Mouse (Mus musculus) monocyte, adult 2 months (primary cell): ENCODE data around the gene Tnrc6a.

ENCODE experiments used
- DNase-seq, 2 experiments: peaks; one replicate each; pipeline ENCODE4 v3.0.0; 2022; ENCODE audit warnings: low spot score in 2 of 2, low read depth in 1 of 2

The Tnrc6a gene

DNA sequence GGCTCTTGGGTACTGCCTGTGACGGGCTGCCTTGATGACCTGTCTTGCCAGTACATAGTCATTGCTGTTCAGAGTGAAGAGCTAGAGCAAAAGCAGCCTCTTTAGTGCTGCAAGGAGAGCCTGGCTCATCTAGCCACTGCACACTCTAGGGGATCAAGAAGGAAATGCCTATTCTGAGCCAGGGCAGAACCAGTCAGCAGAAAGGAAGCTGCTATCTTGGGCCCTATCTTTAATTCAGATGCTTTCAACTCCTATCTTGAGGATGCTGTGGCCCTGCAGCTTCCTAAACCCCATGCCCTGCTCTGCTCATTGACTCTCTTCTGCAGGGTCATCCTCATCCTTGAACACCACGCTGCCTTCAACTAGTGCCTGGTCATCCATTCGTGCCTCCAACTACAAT is 64.8 kb downstream of the Tnrc6a start:
- DNase-seq: no peak

DNA sequence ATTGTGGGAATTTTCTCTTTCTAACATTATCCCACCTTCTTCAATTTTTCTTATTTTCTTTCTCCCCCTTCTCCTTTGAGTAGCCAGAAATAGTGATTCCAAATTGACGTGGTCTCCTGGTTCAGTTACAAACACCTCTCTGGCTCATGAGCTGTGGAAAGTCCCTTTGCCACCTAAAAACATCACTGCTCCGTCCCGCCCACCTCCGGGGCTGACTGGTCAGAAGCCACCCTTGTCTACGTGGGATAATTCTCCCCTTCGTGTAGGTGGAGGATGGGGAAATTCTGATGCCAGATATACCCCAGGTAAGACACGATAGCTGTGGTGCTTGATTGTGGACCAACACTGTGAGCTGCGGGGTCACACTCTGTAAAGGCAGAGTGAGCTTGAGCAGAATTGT is 66.1 kb downstream of the Tnrc6a start:
- DNase-seq: no peak

DNA sequence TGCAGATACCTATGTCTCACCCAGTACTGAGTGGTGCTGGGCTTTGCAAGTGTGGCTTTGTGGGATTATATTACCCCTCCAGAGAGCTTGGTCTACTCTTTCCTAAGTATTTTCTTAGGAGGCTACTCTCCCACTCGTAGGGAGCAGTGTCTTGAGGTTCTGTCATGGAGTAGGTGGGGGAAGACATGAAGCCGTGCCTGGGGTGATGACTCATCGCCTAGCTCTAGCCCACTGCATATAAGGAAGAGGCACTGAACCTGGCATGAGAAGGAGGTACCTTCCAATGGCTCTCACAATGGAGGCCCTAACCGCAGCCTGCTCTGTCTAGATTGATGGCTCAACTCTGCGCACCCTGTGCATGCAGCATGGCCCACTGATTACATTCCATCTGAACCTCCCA is 68.0 kb downstream of the Tnrc6a start:
- no peak for DNase-seq

DNA sequence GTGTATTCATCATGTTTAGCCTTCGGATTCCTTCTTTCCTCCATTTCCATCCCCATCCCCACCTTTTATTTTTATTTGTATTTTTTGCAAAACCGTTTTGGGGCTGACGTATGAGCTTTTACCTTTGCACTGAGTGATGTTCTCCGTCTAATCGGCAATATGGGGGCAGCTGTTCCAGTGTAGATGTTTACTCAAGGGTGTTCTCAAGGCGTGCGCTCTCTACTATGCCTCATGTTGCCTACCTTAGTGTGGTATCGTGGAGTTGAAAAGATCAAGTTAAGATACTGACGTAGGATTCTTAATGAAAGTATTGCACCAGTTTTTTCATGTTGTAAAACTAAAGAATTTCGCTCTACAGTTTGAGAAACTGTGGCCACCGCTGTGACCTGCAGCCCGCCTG is 69.5 kb downstream of the Tnrc6a start:
- DNase-seq: no peak

DNA sequence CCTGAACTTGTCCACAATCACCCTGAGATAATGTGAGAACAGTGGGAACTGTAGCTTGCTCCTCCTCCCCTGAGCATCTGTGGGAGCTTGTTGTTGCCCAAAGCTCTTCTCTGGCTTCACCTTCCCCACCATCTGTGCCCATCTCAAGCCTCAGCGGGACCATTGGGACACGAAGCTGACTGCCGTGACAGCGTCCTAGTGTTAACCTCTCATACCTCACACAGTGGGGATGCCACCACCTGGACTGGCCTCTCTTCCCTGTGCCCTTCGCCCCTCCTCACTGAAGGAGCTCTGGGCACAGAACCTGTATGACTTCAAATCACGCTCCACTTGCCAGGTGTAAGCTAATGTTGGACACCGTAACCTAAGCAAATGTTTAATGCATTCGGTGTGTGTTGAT is 71.0 kb downstream of the Tnrc6a start:
- DNase-seq: no peak

DNA sequence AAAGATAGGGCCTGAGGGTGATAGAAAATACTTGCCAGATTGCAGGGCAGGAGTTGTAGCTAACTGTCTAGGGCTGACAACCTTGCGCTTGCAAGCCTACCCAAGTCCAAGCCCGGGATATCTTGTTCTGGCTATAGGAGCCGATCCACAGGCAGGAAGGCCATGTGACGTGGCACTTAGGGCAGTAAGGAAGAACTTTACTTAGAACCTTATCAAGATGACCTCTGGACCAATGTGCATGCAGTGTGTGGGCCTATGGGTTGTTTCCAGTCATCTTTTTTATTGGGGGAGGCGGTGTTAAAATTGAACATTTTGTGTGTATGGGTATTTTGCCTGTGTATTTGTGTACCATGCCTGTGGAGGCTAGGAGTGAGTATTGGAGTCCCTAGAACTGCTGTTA is 72.7 kb downstream of the Tnrc6a start:
- no peak for DNase-seq

DNA sequence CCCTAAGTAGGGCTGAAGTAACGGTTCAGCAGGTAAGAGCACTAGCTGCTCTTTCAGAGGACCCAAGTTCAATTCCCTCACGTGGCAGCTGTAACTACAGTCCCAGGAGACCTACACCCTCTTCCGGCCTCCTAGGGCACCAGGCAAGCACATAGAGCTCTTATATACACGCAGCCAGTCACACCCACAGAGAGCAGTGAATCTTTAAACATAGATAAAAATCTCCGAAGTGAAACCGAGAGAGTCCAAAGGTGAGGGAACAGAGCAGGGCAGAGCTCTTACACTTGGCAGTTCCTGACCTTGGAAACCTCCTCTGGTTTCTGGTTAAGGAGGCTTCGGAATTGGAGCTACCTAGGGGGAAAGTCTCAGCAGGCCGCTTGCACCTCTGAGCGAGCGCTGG is 75.0 kb downstream of the Tnrc6a start:
- DNase-seq: no peak

DNA sequence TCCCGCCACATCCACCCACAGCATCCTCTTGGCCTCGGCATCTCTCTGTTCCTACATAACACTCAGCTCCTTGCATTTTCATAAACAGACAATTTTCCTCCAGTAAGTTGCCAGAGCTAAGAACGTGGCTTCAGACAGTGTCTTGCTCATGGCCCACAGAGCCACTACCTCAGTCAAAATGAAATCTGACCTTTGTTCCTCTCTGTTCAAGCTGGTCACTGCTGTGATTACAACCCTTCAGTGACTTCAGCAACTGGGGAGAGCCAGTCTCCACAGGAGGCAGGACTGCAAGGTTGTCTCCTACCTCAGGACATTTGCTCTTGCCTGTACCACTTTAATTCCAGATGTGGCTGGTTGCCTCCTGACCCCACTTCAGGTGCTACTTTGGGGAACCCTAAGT is 75.5 kb downstream of the Tnrc6a start:
- no peak for DNase-seq

DNA sequence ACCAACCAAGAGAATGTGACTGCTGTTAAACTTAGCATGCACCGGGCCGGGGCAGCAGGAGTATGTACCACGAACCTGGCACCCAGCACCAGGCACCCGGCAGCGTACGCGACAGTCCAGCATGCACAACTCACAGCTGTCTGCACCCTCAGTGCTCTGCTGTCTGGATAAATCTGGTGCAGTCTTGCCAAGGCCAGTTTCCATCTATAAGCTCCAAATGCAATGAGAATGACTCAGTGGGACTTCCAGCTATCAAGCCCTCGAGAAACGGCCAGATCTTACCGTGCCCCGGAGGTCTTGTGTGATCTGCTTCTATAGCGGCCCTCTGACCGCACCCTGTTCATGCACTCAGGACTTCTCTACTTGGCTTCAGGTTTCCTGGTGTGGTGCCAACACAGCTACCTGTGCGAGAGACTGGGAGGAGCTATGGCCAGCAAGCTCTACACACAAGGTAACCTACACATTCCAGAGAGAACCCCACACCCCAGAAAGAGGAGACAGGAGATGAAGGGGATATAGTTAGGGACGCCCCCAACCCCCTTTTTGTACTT is 76.0 kb downstream of the Tnrc6a start:
- DNase-seq: no peak

DNA sequence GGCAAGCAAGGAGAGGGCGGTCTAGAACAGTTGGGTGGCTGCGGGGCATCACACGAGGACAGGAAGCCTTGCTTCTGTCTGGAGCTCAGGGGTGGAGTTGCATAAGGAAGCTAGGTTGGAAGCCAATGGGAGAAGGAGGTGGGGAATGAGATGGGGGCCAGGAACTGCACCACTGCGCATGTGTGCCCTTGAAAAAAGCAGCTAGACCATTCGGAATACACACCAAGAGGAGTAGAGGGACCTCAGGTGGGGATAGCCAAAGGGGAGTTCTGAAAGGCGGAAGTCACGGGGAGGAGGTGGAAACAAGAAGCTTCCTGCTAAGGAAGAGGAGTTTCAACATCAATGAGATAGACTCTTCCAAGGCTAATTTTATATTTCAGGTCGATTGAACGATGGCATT is 77.0 kb downstream of the Tnrc6a start:
- no peak for DNase-seq

DNA sequence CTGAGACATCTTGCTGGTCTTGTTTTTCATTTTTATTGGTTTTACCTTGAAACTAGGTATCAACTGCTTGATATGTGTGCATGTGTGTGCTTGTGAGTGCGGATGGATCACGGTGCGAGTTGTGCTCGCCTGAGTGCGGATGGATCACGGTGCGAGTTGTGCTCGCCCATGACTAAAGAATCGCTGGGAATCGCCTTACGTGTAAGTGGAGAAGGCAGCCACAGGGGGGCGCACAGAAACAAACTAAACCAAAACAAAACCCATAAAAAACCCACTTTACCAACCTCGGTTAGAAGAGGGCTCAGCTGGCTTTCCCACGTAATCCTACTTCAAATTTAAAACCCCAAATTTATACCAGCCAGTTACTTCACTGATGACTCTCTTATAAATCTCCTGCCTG is 81.6 kb downstream of the Tnrc6a start:
- DNase-seq: no peak

DNA sequence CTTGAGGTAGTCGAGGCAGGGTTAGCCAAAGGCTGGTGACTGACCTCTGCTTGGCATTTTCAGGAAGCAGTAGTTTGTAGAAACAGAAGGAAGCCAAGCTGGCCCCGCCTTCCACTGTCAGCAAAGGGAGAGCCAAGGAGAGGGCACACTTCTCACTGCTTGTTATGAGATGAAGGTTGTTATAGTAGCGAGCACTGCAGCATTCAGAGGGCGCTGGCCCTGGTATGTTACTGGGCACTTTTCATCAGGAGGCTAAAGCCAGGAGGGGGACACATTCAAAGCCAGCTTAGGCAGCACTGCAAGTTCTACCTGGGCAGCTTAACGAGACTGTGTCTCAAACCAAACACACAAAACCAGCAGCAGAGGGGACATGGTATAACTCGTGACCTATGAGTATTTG is 83.9 kb downstream of the Tnrc6a start:
- DNase-seq: no peak

DNA sequence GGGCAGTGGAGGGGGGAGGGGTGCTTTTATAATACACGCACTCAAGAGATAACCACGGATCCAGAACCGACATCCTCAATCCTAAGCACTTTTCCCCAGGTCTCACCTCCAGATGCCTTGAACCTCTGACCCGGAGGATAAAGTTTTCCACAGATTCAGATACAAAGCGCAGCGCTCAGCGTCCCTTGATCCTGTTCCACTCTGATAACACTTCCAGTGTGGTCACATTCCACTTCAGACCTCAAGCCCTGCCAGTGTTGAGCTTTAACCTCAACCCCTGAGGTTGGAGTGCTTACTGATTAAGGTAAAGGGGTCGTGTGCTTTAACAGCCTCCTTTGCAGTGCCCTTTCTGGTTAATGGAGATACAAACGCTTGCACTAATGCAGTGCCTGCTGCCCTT is 86.2 kb downstream of the Tnrc6a start:
- no peak for DNase-seq

DNA sequence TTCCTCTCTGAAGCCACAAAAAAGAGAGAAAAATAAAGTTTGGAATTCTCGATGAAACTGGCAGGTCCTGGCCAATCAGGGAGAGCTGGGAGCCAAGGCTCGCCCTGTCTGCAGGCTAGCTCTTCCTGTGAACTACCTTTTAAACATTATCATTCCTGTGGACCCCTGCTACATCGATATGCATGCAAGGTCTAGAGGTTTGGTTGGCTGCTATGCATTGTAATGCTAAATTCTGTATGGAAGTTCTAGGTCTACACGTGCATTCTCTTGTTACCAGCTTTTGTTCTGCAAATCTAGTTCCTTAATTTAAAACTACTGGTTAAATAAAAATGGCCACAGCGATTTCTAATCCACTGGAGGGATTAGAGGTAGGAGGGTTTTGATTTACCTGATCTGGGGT is 87.8 kb downstream of the Tnrc6a start:
- DNase-seq: no peak

DNA sequence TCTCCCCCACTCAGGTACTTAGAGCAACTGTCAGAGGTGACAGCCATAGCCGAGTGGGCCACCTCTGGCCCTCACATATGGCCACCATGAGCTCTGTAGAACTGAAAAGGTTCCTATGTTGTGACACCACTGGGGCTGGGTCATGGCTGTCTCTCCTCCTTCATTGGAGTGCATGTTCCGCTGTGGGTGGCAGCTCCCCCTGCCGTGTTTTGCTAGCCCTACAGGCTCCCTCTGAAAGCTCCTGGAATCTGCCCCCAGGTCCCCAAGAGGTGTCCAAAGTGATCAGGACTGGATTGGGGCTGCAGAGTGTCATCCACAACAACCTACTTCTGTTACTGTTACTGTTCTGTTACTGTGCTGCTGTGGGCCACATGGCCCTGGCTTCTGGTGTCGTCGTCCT is 88.6 kb downstream of the Tnrc6a start:
- DNase-seq: no peak

DNA sequence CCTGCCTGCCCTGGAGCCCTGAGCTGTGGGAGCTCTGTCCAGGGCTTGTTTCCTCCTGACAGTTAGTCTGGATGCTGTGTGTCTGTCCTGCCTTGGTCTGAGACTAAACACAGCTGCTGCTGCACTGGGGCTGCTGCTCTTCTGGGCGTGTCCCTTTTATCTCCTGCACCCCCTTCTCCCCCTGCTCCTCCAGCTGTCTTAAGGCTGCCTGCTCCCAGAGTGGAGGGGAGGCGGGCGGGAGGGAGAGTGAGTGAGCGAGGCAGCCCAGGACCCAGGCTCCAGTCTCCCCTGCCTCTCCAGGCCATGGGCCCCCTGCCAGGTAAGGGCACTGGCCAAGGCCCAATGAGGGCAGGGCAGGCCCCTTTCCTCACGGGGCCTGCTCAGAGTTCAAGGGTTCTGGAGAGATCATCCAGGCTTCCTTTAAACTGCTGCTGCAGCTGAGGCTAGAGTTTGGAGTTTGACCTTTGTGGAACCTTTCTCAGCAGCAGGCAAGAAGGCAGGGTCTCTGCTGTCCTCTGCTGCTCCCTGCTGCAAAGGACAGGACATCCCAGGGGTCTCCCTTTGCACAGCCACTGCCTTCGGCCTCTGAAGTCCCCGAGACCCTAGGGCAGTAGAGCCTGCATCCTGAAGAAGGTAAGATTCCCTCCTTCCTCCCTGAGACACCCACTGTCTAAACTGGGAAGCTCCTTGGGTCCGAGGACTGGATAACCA is 90.8 kb downstream of the Tnrc6a start, which contains the start of gene Slc5a11:
TSS of gene Slc5a11 (plus strand) at position 416 of the 711 bp plus-strand sequence.
- DNase-seq: no peak

DNA sequence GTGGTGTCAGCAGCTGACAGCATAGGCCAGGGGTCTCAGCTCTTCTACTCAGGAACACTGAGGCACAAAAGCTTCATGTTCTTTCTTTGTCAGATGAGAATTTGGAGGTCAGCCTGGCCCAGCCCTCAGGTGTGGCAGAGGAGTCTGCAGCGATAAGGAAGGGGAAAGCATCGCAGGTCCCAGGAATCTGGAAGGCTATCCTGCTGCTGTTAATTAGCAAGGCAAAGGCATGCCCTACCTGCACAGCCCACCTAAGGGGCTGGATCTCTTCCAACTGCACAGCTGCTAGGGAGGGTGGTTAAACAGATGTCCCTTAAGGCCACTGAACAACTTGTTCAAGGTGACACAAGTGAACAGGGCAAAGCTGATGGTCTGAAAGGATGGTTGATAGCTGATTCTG is 91.5 kb downstream of the Tnrc6a start:
- no peak for DNase-seq

DNA sequence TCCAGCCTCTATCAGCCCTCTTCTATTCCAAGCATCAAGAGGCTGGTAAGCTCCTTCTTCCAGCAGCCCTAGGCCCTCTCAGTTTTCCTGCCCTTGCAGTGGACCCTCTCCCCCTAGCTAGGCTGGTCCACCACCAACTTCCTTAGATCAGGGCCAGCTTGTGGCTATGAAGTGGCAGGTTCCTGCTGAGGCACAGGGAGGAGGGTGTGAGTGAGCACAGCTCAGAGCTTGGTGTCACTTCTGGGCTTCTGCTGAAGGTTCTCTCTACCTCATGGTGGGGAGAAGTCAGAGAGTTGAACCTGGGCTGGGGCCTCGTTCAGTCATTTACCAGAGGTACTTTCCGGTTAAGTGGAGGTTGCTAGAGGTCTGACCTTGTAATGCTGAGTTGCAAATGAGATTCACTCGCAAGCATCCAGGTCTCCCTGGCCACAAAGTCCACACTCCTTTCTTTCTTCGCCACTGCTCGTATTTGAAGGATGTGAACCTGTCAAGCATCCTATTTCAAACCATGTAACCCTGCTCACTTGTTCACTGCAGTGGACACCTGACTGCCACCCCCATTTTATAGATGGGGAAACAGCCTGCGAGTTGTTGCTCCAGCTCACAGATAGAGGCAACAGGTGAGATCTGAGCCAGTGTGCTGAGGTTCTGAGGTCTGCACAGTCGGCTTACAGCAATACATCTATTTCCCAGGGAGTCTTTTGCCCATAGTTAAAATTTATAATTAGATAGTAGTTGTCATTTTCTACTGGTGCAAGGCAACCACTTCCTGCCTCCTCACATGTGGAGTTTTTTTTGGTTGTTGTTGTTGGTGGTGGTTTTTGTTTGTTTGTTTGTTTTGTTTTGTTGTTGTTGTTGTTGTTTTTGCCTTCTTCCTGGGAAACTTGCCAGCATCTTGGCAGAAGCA is 94.0 kb downstream of the Tnrc6a start:
- DNase-seq: no peak

DNA sequence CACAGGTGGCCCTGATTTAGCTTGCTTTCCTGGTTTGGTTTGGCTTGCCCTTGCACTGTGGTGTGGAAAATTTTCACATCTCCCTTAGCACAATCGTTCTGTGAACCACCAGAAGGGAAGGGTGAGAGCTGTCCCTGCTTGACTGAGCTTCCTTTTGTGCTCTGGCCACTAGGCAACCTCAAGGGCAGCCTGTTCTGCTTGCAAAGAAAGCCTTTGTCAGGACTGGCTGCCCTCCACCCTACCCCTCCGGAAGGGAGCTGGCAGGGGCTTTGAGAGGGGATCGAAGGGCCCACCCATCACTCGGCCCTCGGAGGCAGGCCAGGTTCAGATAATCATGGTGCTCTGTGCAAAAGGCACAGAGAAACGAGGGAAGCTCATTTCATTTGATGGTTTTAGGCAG is 94.9 kb downstream of the Tnrc6a start:
- DNase-seq: no peak

DNA sequence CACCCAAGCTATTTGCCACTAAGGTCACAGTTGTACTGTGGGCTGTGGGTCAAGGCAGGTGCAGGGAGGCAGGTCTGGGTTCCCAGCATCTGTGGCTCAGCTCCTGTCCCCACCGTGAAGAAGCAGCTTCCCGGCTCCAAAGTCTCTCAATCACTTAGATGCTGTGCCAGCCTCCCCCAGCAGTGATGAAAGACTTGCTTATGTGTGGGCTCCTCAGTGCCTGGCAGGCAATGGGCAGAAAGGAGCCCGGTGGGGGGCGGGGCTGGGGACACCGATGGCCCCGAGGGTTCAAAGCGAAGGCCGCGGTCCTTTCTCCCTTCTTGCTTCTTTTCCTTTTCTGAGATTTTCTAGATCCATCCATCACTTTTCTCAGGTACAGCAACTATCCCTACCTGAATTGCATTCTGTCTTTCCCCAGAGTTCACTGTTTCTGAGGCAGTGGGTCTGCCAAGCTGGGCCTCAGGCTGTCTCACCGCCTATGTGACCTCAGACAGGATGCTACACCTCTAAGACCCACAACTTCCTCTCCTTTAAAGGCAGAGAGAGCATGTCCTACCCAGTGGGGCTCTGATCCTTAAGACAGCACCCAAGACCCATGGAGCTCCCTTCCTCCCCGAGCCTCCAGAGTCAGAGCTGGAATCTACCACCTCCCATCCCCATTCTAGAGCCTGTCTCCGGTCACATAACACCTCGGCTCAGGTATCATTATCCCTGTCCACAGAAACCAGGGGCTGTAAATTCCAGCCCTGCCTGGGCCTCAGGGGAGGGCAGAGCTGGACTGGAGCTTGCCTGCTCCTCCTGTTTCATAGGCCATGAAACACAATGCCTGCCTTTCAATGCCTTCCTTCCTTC is 96.3 kb downstream of the Tnrc6a start:
- no peak for DNase-seq

DNA sequence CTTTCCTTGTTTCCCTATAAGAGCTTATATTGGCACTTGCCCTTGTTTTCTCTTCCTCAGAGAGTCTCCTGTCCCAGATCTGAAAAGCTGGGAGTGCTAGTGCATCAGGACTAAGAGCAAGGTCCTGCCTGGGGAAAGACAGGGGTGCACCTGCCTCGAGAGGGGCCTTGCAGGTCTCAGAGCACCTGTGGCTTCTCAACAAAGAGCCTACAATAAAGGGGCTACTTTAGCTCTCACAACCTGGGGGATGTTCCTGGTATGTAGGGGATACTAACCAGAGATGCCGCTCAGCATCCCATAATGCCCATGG is 96.9 kb downstream of the Tnrc6a start:
- DNase-seq: no peak

DNA sequence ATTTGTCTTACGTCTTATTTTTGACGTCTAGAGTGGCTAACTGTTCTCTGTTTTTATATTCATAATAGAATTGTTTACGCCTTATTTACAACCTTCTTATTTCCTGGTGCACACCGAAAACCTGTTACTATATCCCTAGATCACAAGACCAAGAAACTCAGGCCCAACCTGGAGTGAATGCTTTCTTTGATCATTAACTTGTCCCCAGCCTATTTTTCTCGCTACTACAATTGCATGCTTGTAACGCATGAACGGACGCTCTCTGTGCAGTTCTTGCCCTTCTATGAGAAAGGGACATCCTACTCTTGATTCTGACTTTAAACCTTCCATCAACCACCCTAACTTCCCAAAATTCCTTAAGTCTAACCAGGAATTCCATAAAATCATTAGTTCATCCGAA is 100.4 kb downstream of the Tnrc6a start:
- no peak for DNase-seq
